Mouse (Mus musculus) erythroblast, embryonic 14.5 days (primary cell): ENCODE measurements around the gene Usp35.

Experiments used
- GATA1 ChIP-seq: IDR thresholded peaks from 2 replicates; pipeline ENCODE4 v1.6.1; 2012; ENCODE audit warnings: low read length, inconsistent platforms, mixed read lengths
- TAL1 ChIP-seq: IDR thresholded peaks from 3 replicates; pipeline ENCODE4 v1.6.1; 2012; ENCODE audit warnings: low read length, inconsistent platforms, mixed read lengths

- TF ChIP-seq GATA1 = no peak
- no peak for TF ChIP-seq TAL1
These were observed 29.1 kb upstream of the Usp35 start for GRCm38 (mm10) chr7:97360955-97361354.
